Comparison of ENCODE assay signal across 8 mouse cellular contexts in genomic region chr2:33130141-33130525, GRCm38 (mm10). TPM values are rescaled to one million over a fixed set of nuclear protein-coding genes. Genes with fewer than 3 reads are reported as not detected.
DNase-seq lines count a peak whose midpoint lies in the region; ATAC-seq and TF ChIP-seq lines count a peak whose summit lies in the region.

No protein-coding gene starts in this region.

- no peak for TF ChIP-seq EP300 in liver, postnatal 0 days (IDR thresholded peaks at IDR 0.05; ENCODE audit: low read depth)

- peak overlapping the region; percentile 79 for H3K27ac ChIP-seq in kidney, embryonic 15.5 days
- peak overlapping the region; percentile 24; the same call in 1 of the 2 replicates for H3K27ac ChIP-seq in bone marrow, adult 2 months (ENCODE audit: control insufficient read depth, insufficient read depth, low read depth, low read length, poor library complexity)
- peak overlapping the region; percentile 46; the same call in 1 of the 2 replicates for H3K27ac ChIP-seq in forebrain, embryonic 15.5 days (replicated peaks)
- no peak overlapping the region for H3K27ac ChIP-seq in liver, postnatal 0 days (ENCODE audit: low read depth)

- TF ChIP-seq POLR2A in bone marrow, adult 2 months (IDR thresholded peaks at IDR 0.05; ENCODE audit: borderline replicate concordance, control insufficient read depth, low read depth, low read length), result no peak

- H3K4me2 ChIP-seq in kidney, embryonic 15.5 days, result peak overlapping the region; percentile 93
- peak overlapping the region; percentile 98 for H3K4me2 ChIP-seq in forebrain, embryonic 15.5 days (replicated peaks)
- peak overlapping the region; percentile 99 for H3K4me2 ChIP-seq in liver, postnatal 0 days (ENCODE audit: low read depth, low read length)

- no peaks in the 10 kb centered on the region for H3K9me3 ChIP-seq in kidney, embryonic 15.5 days (replicated peaks)
- no peaks in the 10 kb centered on the region for H3K9me3 ChIP-seq in forebrain, embryonic 15.5 days
- no peaks in the 10 kb centered on the region for H3K9me3 ChIP-seq in liver, postnatal 0 days (ENCODE audit: low read length)

- no peaks in the 10 kb centered on the region for H3K36me3 ChIP-seq in kidney, embryonic 15.5 days
- H3K36me3 ChIP-seq in forebrain, embryonic 15.5 days, result no peaks in the 10 kb centered on the region
- no peaks in the 10 kb centered on the region for H3K36me3 ChIP-seq in liver, postnatal 0 days (replicated peaks; ENCODE audit: insufficient read depth, low read length)

- H3K27me3 ChIP-seq in kidney, embryonic 15.5 days, result peaks cover 30% of the 10 kb centered on the region
- H3K27me3 ChIP-seq in forebrain, embryonic 15.5 days, result 0 out of 2 replicates have a peak, but pooled peaks cover 4% of the 10 kb centered on the region
- H3K27me3 ChIP-seq in liver, postnatal 0 days (ENCODE audit: insufficient read depth, low read length), result peaks cover 34% of the 10 kb centered on the region

- WGBS in kidney, embryonic 15.5 days, result under 1% methylated on average over 33 of the region's 33 CpGs
- WGBS in bone marrow, adult 2 months, result under 1% methylated on average over 33 of the region's 33 CpGs
- under 1% methylated on average over 33 of the region's 33 CpGs for WGBS in forebrain, embryonic 15.5 days
- WGBS in liver, postnatal 0 days (ENCODE audit: insufficient replicate concordance), result 3% methylated on average over 33 of the region's 33 CpGs

- H3K4me1 ChIP-seq in kidney, embryonic 15.5 days, result peaks cover 25% of the 10 kb centered on the region
- H3K4me1 ChIP-seq in bone marrow, adult 2 months (ENCODE audit: control insufficient read depth, insufficient read depth, low read length), result no peaks in the 10 kb centered on the region; the same call in 1 of the 2 replicates
- H3K4me1 ChIP-seq in forebrain, embryonic 15.5 days, result peaks cover 23% of the 10 kb centered on the region
- H3K4me1 ChIP-seq in liver, postnatal 0 days (ENCODE audit: insufficient read depth), result peaks cover 12% of the 10 kb centered on the region

- peak; percentile 46 for ATAC-seq in kidney, embryonic 15.5 days (replicated peaks; ENCODE audit: low FRiP score)
- ATAC-seq in forebrain, embryonic 15.5 days (replicated peaks), result peak; percentile 53
- ATAC-seq in liver, postnatal 0 days, result peak; percentile 0; the same call in 1 of the 2 replicates

- peak overlapping the region; percentile 65 for H3K4me3 ChIP-seq in kidney, embryonic 15.5 days (replicated peaks)
- peak overlapping the region; percentile 58 for H3K4me3 ChIP-seq in bone marrow, adult 2 months (replicated peaks; ENCODE audit: control insufficient read depth, low read depth, low read length)
- H3K4me3 ChIP-seq in forebrain, embryonic 15.5 days, result peak overlapping the region; percentile 67
- H3K4me3 ChIP-seq in liver, postnatal 0 days (ENCODE audit: low read depth, low read length), result peak overlapping the region; percentile 68

- no peak for TF ChIP-seq CTCF in bone marrow, adult 2 months (IDR thresholded peaks at IDR 0.05; ENCODE audit: control insufficient read depth, insufficient read depth, low read length)
- TF ChIP-seq CTCF in liver, postnatal 0 days (IDR thresholded peaks at IDR 0.05; ENCODE audit: low read depth), result peak; percentile 45

- peak overlapping the region; percentile 61 for H3K9ac ChIP-seq in kidney, embryonic 15.5 days
- peak overlapping the region; percentile 72 for H3K9ac ChIP-seq in forebrain, embryonic 15.5 days (replicated peaks)
- peak overlapping the region; percentile 62 for H3K9ac ChIP-seq in liver, postnatal 0 days (replicated peaks)

- DNase-seq in kidney, postnatal 4 days, result no peak
- no peak for DNase-seq in liver, postnatal 0 days
- no peak for DNase-seq in ovary, postnatal 36 days (ENCODE audit: low spot score)
- DNase-seq in retina, embryonic 14.5 days (ENCODE audit: low spot score), result no peak
- DNase-seq in urinary bladder, postnatal 36 days (ENCODE audit: low spot score in 2 of 2), result no peak

RNA-seq across cellular contexts. Expression of gene Garnl3, which starts 1.3 kb away (rescaled TPM):
- polyA plus RNA-seq in kidney, embryonic 15.5 days (2015; fragmentation: Nextera tagmentation; extraction: Ambion mirVana), result 11.2 and 14.0 TPM in 2 replicates
- 0.34 and 0.67 TPM in 2 replicates for polyA plus RNA-seq in bone marrow, adult 2 months (2011; ENCODE audit: insufficient read depth, insufficient read length, low replicate concordance, missing spikeins)
- polyA plus RNA-seq in forebrain, embryonic 15.5 days (2015; fragmentation: Nextera tagmentation; extraction: Ambion mirVana), result 21.6 and 28.1 TPM in 2 replicates
- 0.40 and 0.50 TPM in 2 replicates for polyA plus RNA-seq in liver, postnatal 0 days (2015; fragmentation: Nextera tagmentation; extraction: Ambion mirVana)

Comparison
In these comparisons a context has a peak if more than half of its experiments do, and no peak if none do; other contexts are left out.
1. ATAC-seq: peak in every context shown above with its lines; median percentile 53 in forebrain, embryonic 15.5 days; 46 in kidney, embryonic 15.5 days; 0 in liver, postnatal 0 days.